Mouse (Mus musculus) heart, postnatal 4 days (tissue): ENCODE measurements around the gene Paqr8. TPM values are rescaled to one million over a fixed set of nuclear protein-coding genes. Genes with fewer than 3 reads are reported as not detected.

ENCODE experiments used
- DNase-seq: peaks from one replicate; pipeline ENCODE4 v3.0.0; 2021
- total RNA-seq, 2 experiments: library from RNA; stranded (reverse); gene quantifications; 2 replicates each; pipeline ENCODE4 v1.2.3; 2021

Gene Paqr8
- 1 to 10 TPM; 2.4 TPM for total RNA-seq

GRCm38 (mm10) chr1:20890404-20890921 is at the start of gene Paqr8:
Gene Paqr8 (plus strand): TSS chr1:20890606.
- DNase-seq, result peak; percentile 87

GRCm38 (mm10) chr1:20856924-20857902 is 33.2 kb upstream of the Paqr8 start:
- DNase-seq, result no peak

GRCm38 (mm10) chr1:20860775-20861174 is 29.6 kb upstream of the Paqr8 start:
- no peak for DNase-seq

- DNase-seq, result no peak
Observed at GRCm38 (mm10) chr1:20861865-20862264, 28.5 kb upstream of the Paqr8 start.

GRCm38 (mm10) chr1:20863452-20864172 is 26.8 kb upstream of the Paqr8 start:
- no peak for DNase-seq

- no peak for DNase-seq
Observed at GRCm38 (mm10) chr1:20867241-20867902, 23.0 kb upstream of the Paqr8 start.

GRCm38 (mm10) chr1:20868036-20868435 is 22.4 kb upstream of the Paqr8 start:
- DNase-seq, result no peak

- DNase-seq, result no peak
Observed at GRCm38 (mm10) chr1:20870887-20871286, 19.5 kb upstream of the Paqr8 start.

- DNase-seq, result no peak
Observed at GRCm38 (mm10) chr1:20872496-20872895, 17.9 kb upstream of the Paqr8 start.

- DNase-seq, result no peak
Observed at GRCm38 (mm10) chr1:20874061-20874460, 16.3 kb upstream of the Paqr8 start.

- no peak for DNase-seq
Observed at GRCm38 (mm10) chr1:20877355-20877754, 13.1 kb upstream of the Paqr8 start.

GRCm38 (mm10) chr1:20879361-20879760 is 11.0 kb upstream of the Paqr8 start:
- DNase-seq, result peak; percentile 9

- DNase-seq, result no peak
Observed at GRCm38 (mm10) chr1:20883079-20883478, 7.3 kb upstream of the Paqr8 start.

GRCm38 (mm10) chr1:20889677-20890403 is 566 bp upstream of the Paqr8 start:
- no peak for DNase-seq

GRCm38 (mm10) chr1:20890941-20891399 is 564 bp downstream of the Paqr8 start:
- DNase-seq, result peak; percentile 57

- DNase-seq, result no peak
Observed at GRCm38 (mm10) chr1:20893059-20893458, 2.7 kb downstream of the Paqr8 start.

- DNase-seq, result no peak
Observed at GRCm38 (mm10) chr1:20898391-20898790, 8.0 kb downstream of the Paqr8 start.

- DNase-seq, result no peak
Observed at GRCm38 (mm10) chr1:20900336-20900735, 9.9 kb downstream of the Paqr8 start.

GRCm38 (mm10) chr1:20905501-20906127 is 15.2 kb downstream of the Paqr8 start:
- DNase-seq, result no peak

- no peak for DNase-seq
Observed at GRCm38 (mm10) chr1:20906128-20906515, 15.7 kb downstream of the Paqr8 start.

- no peak for DNase-seq
Observed at GRCm38 (mm10) chr1:20908541-20908940, 18.1 kb downstream of the Paqr8 start.
